Mouse (Mus musculus) adrenal gland, adult 8-10 months (tissue): ENCODE data around the gene Grip2. TPM values are rescaled to one million over a fixed set of nuclear protein-coding genes. Genes with fewer than 3 reads are reported as not detected.

Source experiments
- DNase-seq: peaks from one replicate; pipeline ENCODE4 v3.0.0; 2022
- total RNA-seq, 4 experiments: library from RNA; stranded (reverse); gene quantifications; 2 replicates each; pipeline ENCODE4 v1.2.4; 2022

Grip2 gene
- 1 to 10 TPM; 3.0 to 4.7 (median 4.1) TPM for total RNA-seq

DNA sequence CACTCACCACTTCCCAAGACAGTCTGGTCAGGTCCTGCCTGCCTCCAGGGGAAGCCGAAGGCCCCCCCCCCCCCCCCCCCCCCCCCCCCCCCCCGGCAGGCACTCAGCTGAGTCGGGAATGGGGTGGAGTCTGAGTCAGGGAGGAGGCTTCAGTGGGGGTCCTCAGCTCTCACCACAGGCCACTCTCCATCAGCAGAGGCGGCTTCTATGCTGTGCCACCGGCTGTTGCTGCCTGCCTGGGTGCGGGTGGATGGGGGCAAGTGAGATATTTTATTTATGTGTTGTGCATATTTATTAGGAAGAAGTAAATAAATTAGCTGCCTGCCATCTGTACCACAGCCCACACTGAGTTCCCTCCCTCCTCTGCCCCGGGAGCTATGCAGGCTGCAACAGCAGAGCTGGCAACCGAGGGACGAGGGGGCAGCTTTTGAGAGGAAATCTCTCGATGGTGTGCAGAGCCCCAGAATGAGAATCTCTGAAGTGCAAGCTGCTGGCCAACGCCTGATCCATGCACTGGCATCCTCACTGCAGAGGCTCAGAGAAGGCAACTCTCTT, at the start of gene Grip2:
TSS of gene Grip2 (minus strand) at position 235 of the 555 bp plus-strand sequence.
- no peak for DNase-seq

- peak; percentile 68 for DNase-seq
Observed at GRCm38 (mm10) chr6:91872781-91873180, 45.7 kb upstream of the Grip2 start.

- DNase-seq, result peak; percentile 75
Observed at GRCm38 (mm10) chr6:91868091-91868490, 41.0 kb upstream of the Grip2 start.

DNA sequence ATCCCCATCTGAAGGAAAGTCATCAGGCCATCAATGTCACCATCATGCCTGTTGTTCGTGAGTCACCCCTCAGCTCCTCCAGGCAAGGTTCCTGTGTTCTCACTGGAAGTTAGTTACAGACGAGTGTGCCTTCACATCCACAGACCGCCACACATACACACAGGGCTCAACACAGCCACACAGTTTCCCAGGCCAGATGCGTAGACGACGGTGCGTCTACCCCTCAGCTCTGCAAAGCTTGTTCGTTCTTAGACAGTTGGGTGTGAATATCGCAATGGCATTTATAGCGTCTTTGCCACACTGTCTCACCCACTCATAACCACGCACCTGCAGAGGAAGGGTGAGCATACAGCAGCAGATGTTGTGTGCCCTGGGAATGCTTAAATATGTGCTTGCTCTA, 38.6 kb upstream of the Grip2 start:
- no peak for DNase-seq

DNA sequence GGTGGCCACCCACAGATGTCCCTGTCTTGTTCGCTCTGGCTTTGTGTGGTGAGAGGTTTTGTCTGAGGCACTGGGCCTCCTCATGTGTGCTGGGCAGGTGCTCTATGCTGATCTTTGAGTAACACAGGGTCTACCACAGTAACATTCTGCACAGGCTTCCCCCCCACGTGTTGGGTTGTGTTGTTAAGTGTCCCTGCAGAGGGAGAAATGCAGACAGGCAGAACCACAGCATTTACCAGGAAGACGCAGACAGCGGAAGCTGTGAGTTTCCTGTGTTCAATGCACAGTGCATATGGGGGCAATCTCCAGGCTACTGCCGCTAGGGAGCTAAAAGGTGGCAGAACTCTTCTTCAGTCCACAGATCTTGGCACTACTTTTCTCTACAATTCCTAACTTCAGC, 37.5 kb upstream of the Grip2 start:
- DNase-seq, result no peak

GRCm38 (mm10) chr6:91862848-91863247, 35.8 kb upstream of the Grip2 start:
- DNase-seq, result no peak

- no peak for DNase-seq
Observed at GRCm38 (mm10) chr6:91858339-91858738, 31.3 kb upstream of the Grip2 start.

- DNase-seq, result no peak
Observed at GRCm38 (mm10) chr6:91852550-91852949, 25.5 kb upstream of the Grip2 start.

- DNase-seq, result no peak
Observed at GRCm38 (mm10) chr6:91843628-91844153, 16.6 kb upstream of the Grip2 start.

DNA sequence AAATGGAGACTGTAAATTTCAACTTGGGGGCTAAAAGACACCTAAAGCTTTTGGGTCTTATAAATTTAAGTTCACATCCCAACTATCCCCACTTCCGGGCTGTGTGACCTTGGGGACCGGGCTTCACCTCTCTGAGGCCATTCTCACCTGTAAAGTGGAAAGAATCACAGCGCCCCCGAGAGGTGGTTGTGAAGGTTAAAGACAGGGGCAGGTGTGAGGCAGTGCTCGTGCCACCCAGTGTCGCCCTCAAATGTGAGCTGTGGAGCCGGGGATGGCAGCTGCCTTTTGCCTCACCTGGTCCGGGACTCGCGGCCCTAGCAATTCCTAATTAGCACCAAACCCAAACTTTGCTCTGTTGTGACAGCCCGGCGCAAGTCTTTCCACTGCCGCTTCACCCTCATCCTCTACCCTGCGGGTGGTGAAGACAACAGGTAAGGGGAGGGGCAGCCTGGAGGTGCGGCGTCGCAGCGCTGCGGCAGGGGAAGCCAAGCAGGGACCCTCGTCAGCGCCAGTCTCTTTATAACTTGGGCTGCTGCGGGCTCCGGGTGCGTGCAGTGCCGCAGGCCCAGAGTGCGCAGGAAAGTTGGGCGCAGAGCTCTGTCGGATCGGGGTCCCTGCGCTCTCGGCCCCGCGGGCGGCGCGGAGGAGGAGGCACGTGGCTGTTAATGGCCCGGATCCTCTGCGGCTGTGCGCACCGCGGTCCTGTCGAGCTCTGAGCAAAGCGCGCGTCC, 16.0 kb upstream of the Grip2 start:
- no peak for DNase-seq

DNA sequence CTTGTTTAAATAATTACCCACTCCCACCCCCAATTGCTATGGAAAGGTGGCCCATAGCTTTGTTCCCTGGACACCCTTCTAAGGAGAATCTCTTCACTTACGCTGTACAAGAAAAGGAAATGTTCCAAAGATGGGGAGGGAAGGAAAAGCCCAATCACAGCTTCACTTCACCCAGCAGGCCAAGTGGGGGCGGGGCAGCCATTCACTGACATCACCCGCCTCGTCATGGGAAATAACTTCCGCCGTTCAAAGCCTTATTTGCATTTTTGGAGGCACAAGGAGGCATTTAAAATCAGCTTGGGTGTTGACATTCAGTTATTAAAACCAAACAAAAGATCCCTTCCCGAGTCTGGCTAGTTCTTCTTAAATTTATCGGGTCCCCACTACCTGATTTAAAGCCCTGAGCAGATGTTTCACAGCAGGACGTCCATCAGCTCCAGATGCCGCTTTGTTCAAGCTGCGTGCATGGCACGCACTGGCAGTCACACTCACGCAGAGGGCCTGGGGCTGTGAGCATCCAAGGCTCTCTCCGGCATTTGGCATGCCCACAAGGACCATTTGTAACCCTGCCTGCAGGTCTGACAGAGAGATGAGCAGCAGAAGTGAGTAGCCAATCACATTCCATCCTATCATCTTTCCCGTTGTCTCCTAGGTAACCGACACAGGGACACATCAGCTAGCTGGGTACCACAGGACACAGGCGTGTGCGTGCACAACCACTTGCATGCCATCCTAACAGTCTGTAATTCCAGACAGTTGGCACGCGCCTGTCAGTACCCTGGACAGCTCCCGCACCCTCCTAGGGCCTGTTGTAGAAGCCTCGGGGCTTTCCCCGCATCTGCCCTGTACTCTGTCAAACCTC, 12.2 kb upstream of the Grip2 start:
- DNase-seq, result peak; percentile 44

DNA sequence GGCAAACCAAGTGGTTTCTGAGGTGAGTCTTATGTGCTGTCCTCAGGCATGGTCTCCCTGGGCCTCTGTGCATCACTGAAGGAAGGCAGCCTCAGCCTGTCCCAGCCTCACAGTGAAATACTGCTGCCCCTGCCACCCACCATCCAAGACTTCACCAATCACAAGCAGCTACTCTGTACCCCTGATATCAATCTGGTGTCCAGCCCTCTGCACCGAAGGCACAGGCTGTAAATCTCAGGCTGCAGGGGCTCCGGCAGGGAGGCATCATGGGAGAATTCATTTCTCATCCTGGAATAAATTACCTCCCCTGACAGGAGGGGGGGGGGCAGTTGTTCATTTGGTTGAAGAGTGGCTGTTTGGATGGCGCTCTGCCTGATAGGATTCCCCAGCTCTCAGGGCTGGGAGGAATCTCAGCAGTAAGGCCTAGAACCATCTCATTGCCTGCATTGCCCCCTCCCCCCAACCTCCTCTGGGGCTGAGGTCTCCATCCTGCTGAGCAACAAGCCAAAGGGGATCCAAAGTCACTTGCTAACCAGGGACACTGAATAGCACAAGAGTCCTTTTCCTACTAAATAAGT, 5.9 kb upstream of the Grip2 start:
- no peak for DNase-seq

DNA sequence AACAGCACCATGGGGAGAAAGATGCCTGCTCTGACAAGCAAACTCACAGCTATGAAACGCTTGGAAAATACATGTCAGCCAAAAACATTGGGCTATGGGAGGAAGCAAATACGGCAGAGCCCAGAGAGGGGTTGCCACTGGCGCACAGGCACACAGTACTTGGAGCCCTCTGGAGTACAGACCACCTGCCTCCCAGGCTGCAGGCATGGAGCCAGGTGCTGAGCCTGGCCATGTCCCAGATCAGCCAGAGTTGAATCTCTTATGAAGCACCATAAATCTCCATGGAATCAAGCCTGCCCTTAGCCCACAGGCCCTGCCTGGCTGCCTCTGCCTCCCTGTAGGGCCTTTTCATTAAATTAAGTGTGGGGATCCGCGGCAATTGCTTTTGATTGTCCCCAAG, 876 bp upstream of the Grip2 start:
- DNase-seq, result no peak

DNA sequence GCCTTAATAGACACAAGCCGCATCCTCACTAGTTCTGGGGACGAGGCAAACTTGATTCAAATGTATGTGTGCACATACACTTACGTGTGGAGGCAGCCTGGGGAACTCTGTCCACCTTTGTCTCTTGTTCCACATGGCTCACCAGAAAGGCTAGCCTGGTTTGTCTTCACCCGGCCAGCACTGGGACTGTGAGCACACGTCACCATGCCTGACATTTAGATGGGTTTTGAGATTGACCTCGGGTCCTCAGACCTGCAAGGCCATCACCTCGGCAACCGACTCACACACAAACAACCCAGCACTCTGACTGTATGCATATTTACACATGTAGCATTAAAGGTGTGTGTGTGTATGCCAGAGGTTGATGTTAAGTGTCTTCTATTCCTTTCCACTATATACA, 8.8 kb downstream of the Grip2 start:
- DNase-seq, result peak; percentile 33

DNA sequence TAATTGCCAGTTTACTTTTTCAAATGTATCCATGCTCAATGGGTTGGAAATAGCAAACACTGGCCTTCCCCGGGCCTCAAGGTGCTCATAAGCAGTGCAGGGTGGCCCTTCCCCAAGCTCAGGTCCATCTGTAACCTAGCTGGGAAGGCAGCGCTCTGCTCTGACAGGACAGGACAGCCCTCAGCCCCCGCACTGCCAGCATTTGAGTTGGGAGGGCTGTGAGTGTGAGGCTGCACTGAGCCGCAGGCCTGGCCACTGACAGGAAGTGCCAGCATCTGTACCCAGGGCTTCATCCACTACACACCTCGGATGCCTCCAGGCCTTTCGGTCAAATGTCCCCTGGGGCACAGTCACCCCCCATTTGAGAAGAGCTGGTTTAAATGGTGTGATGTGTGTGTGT, 11.1 kb downstream of the Grip2 start:
- DNase-seq, result no peak

- DNase-seq, result no peak
Observed at GRCm38 (mm10) chr6:91813611-91814010, 13.4 kb downstream of the Grip2 start.

GRCm38 (mm10) chr6:91810007-91810406, 17.0 kb downstream of the Grip2 start:
- DNase-seq, result no peak

- no peak for DNase-seq
Observed at GRCm38 (mm10) chr6:91808022-91808421, 19.0 kb downstream of the Grip2 start.

DNA sequence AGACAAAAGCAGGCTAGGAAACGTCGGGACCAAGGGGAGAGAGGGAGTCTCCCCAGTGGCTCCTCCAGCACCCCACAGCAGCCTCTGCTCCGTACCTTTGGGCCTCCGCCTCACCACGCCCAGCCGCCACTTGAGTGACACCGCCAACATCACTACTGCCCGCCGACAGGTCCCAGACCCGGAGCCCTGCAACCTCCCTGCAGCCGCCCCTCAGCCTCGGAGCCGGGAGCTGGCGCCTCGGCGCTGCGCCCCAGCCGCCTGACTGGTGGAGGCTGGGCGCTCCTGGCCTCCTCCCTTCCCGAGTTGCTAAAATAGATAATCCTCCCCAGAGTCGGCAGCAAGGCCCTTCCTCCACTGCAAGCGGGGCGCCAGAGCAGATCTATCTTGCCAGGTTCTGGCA, 19.9 kb downstream of the Grip2 start:
- DNase-seq, result no peak

- no peak for DNase-seq
Observed at GRCm38 (mm10) chr6:91804177-91804576, 22.9 kb downstream of the Grip2 start.

GRCm38 (mm10) chr6:91798496-91798895, 28.6 kb downstream of the Grip2 start:
- no peak for DNase-seq

DNA sequence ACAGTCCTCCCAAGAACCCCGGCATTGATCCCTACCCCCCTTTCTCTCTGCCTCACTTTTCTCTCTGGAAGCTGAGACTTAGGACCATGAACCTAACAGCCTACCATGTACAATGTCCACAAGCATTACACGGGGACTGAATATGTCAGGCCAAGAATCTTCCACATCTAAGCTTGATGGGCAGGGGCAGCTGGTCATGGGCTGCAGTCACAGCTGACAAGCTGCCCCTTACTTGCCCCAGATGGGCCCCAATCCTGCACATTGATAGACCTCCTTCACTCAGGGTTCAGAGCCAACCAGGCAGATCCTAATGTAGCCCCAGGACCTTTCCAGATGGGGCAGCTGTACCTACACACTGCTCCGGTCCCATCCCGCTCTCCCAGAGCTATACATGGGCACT, 30.3 kb downstream of the Grip2 start:
- no peak for DNase-seq

DNA sequence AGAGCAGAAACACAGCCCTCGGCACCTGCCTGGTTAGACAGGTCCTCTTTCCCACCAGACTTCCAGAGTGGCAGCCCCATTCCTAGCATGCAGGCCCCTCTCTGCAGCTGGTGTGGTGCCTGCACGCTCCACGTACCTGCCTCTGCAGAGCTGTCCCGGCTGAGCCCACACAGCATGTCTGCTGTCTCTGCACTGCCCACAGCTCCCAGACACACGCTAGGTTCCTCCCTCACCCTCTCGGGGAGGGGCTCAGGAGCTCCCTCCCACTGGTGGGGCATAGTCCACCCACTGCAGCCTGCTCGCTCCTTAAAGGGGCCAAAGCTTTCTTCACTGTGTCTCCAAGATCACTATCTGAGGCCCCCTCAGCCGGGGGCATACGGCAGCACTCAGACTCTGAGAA, 31.0 kb downstream of the Grip2 start:
- DNase-seq, result no peak
